Mouse (Mus musculus) lung, postnatal 10 days (tissue): ENCODE data around the gene 4430402I18Rik.
A peak's percentile ranks its signal among the peaks of the same experiment; 100 is the strongest.

ENCODE experiments used
- DNase-seq: peaks from one replicate; pipeline ENCODE4 v3.0.0; 2021

The 4430402I18Rik gene

DNA sequence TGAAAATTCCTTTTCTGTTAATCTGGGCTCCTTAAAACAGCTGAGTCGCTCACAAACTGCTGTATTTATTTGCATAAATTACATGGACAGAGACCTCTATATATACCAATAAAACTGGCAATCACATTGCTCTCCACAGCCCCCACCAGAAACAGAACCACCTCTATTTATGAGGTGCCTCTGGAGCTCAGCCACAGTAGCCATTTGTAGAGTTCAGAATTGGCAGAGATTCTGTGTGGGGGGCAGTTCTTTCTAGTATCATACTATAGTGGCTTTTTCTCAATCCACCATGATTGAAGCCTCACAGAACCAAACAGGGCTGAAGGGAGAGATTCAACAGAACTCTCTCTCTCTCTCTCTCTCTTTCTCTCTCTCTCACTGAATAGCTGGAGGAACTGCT lies 71.0 kb downstream of the 4430402I18Rik start:
- DNase-seq = no peak

DNA sequence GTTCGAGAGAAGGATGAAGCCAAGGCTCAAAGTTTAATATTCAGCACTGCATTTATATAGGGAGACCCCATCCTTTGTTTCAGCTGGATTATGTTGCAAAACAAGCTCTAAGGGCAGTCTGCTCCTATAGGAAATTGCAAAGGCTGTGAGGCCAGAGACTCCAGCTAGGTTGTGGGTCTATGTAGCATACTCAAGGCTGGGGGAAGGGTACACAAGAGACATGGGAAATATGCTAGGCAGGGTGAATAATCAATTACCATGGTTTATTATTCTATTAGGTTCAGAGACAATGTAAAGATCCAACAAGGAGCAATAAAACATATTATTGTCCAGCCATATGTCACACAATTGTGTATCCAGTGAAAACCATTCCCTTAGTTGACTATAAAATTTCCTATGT lies 75.7 kb downstream of the 4430402I18Rik start:
- DNase-seq = no peak

DNA sequence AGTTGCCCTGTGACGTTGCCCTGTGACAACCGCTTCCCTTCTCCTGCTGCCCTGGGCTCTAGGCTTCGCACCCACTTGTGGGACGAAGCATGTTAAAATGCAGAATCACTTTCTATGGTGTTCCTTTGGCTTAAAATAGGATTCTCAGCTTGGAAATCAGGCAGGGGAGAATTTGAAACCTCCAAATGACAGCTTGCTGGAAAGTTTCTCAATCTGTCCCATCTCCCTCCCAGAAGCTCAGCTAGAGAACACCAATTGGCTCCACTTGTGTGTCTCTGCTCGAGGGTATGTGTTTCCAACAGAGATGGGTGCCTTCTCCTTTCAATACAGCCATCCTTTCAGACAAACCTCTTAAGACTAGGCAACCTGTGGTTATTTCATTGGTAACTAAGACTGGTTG lies 76.4 kb downstream of the 4430402I18Rik start:
- DNase-seq = no peak

DNA sequence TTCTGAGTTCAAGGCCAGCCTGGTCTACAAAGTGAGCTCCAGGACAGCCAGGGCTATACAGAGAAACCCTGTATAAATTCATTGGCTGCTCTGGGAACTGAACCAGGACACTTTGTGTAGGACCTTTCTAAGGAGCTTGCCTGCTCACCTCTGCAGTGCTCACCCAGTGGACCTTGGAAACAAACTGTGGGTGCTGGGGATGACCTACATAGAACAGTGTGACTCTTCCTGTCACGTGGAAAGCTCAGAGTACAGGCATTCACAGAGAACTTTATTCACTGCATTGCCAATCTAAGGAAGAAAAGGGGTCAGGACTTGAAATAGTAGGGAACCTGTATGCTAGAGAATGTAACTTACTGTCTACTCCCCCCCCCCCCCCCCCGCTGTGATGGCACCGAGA lies 78.3 kb downstream of the 4430402I18Rik start:
- DNase-seq = no peak

DNA sequence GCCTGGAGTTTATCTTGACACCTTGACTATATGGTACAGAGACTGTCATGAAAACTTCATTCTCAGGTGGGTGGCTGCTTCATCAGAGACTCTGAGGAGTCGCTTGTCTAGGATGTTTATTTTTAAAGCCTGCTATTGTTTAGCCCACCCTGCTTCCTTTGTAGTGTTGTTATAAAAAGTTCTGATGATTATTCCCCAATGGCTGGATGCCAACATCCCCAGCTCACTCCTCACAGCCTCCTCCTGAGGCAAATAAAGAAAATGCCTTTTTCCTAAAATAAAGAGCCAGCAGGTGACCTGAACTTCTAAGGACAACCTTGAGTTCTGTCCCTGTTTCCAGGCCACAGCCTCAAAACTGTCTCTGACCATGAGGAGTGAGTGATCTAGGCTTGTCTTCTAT lies 79.1 kb downstream of the 4430402I18Rik start:
- DNase-seq = peak; percentile 49

DNA sequence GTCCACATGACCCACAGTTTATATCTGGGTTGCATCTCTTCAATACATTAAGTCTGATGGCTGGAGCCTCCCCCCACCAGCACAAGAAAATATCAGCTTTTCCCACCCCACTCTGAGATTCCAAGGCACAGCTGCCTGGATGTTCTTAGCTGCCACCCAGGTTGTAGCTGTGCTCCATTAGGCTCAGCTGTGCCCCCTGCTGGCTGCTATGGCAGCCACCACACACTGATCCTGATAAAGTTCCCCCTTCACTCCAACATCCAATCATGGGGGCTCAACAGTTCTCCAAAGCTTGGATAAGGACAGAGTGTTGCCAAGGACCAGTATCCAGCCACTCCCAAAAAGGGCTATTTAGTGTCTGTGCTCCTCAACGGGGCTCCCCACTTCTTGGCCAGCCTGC lies 84.5 kb downstream of the 4430402I18Rik start:
- peak; percentile 52 for DNase-seq

DNA sequence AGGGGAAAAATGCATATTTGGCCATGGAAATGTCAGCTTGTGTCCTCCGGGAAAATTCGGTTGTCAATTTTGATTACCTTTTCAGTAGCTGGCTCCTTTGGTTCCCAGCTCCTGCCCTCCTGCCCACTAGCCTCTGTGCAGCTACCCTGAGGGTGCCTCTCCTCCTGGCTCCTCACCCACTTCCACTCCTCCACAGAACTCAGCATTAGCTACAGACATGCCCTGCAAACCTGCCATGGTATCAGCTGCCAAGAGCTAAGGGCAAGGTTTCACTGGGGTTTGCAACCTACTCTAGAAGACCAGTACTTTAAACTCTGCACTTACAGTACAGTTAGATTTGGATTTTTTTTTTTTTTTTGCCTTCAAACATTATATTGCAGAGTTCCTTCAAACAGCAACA lies 88.1 kb downstream of the 4430402I18Rik start:
- DNase-seq = no peak

DNA sequence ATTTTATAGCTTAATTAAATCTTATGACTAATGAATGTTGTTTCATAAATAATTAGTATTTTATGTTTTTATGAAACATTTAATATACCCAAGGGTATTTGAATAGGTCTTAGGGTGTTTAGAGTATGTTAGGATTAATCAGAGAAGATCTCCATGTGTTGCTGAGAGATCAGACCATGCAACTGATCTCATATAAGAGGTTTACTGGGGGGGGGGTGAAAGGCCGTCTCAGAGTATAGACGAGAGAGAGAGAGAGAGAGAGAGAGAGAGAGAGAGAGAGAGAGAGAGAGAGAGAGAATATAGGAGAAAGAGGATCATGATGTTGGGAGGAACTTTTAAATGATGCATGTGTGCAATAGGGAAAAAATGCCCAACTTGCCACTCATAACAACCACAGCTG lies 97.2 kb downstream of the 4430402I18Rik start:
- no peak for DNase-seq

DNA sequence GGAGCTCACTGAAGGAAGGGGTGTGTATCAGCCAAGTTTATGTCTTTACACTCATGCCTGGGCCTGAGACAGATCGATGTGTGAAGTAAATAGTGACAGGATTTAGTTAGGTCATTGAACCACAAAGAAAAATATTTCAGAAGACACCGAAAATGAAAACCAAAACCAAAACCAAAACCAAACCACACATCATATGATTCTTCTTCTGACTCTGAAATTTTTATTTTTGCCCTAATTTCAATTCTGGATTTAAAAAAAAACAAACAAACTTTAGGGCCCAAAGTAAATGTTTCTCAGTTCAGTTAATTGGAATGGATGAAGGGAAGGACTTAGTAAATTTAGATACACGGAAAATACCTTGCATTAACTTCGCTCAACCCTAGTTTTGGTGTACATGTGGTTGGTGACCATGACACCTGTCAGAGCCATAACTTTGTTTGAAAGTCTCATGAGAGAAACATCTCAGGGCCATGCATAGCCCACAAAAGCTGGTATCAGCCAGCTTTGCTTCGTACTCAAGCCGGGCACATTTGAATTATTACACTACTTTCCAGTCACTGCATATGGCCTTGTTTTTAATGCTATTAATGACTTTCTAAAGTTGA lies 98.2 kb downstream of the 4430402I18Rik start:
- DNase-seq = no peak

DNA sequence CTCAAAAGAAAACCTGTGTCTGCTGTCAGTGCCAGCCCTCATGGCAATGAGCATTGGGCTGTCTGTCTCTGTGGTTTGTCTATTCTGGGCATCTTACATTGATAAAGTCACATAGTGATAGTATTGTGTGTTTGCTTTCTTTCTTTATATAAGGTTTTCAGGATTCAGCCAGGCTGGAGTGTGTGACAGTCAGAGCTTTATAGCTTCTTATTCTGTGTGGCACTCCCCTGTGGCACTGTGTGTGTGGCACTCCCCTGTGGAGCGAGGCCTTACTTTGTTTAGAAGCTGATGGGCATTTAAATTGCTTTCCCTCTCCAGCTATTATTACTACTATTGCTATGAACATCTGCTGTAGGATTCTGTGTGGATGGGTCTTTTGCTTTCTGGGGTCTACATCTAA lies 102.1 kb downstream of the 4430402I18Rik start:
- no peak for DNase-seq

DNA sequence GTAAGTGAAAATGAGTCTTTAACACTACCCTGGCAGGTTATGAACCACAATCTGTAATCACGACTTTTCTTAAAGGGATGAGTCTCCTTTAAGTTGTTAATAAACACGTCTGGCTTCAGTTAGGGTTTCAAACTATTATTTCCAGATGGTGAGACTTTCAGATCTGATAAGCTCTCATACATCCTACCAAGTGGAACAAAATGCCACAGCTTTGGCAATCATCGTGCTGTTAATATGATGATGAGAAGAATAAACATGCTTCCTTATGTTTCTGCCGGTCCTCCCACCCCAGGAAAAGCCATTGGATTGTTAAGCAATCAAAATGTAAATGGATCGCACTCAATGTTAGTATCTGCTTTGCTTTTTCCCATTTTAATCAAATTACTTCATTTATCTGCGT lies 102.6 kb downstream of the 4430402I18Rik start:
- no peak for DNase-seq

DNA sequence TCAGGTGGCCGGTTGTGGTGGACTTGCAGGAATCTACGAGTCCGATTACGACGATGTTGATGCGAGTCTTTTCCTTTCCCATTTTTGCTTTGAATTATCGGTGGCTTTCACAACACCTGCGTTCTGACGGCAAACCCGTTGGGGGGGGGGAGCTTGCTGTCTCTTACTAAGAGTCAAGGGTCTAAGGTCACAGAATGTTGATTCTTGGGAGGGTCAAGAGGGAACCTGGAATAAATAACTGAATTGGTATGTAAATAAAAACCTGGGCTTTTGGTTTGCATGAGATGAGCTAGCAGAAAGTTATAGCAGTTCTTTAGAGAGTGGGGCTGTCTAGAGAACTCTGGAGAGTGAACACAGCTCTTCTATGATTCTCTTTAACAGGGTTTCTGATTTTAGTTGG lies 104.0 kb downstream of the 4430402I18Rik start:
- DNase-seq = no peak

DNA sequence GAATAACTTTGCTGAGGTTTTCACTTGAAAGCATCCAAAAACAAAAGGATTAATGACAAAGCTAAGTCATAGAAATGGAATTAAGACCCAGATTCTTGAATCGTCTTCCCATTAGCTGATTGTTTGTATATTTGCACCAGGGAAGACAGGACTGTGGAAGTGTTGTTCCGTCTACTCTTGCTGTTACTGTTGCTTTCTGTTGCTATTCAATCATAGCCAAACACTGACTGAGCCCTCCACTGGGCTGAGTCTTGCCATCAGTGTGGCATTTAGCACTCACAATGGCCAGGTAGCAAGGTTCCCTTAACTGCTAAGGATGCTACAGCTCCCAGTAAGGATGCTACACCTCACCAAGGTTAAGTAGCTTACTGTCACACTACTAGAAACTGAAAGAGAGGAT lies 107.4 kb downstream of the 4430402I18Rik start:
- no peak for DNase-seq

DNA sequence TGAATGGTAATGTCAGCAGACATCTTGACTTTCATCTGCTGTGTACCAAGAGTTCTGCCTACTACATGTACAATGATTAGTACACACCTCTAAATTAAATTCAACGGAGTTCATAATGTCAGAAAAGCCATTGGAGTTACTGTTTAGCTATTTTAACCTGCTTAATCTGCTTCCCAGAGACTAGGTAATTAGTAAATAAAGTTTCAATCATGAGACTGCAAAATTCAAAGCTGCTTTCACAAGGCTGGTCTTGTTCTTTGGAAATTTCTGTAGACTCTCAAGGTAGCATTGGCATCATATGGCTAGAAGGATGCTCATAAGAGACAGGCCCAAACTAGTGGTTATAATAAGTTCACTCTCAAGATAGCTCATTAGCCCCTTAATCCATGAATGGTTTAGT lies 112.8 kb downstream of the 4430402I18Rik start:
- DNase-seq = no peak

DNA sequence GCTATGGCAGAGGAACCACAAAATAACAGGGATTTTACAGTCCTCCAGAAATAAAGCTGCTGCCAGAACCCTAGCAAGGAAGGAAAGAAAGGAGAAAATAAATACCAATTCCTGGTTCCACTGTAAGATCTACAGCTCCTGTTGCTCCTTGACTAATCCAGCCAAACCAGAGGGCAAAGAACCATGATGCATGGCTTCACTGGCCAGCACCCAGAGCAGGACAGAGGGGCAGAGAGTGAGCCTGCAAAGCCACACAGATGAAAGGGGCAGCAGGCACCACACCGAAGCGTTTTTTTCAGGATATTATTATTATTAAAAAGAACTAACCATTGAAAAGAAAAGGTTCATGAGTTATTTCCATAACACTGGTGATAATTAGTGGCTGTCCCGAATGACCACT lies 115.6 kb downstream of the 4430402I18Rik start:
- DNase-seq = no peak

DNA sequence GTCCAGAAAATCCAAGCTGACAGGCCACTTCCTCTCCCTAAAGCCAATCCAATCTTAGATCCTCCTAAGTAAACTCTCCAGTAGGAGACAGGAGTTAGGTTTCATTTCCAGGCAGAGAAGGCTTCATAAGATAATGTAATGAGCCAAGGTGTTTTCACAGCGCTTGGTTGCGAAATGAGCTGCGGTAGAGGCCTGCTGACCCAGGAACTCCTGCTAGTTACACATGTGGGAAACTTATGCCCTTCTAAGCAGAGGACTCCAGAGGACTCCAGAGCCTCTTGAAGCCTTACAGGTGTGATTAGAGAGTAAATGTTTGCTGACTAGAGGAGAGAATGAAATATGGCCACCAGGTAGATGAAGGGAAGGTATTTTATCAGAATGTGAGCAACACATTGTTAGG lies 117.1 kb downstream of the 4430402I18Rik start:
- DNase-seq = no peak

DNA sequence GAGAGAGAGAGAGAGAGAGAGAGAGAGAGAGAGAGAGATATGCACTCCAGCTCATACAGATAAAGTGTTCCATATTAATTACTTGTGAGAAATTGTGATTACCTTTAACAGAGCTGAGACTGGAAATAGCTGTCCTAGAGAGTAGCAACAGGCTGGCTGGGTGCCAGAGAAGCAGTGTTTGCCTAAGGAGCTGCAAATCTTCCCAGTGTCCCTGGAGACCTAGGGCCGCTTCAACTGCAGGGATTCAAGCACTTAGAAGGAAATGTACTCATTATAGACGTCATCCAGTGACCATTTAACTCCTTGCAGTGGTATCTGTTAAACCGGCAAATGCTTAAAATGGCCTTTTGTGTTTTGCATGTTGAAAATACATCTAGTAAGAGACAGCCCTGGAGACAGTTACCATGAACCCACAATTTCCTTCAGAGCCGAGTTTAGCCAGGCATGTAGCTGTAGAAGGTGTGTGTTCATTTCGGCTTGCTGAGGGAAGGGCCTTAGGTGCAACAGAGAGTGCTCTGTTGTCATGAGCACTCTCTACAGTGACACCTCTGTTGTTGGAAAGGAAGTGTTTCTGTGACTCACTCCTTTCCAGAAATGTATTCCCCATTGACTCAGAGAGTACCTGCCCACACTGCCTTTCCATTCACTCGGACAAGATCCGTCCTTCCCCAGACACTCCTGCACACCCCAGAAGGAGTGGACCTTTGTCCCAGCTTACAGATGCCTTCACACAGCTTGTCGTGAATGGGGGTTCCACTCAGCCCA lies 122.5 kb downstream of the 4430402I18Rik start:
- DNase-seq = no peak
